Mouse (Mus musculus) thymus, adult 2 months (tissue): ENCODE data around the gene Spo11.

ENCODE experiments used
- CTCF ChIP-seq: fragments of 200-500 bp; IDR thresholded peaks from 2 replicates; pipeline ENCODE4 v1.5.1; 2012; ENCODE audit warnings: mild to moderate bottlenecking, control low read depth, low read length, moderate library complexity, borderline replicate concordance; ENCODE audit not compliant: control insufficient read depth, poor library complexity, insufficient read depth; ENCODE audit errors: extremely low read depth
- POLR2A ChIP-seq: fragments of 200-500 bp; IDR thresholded peaks from 2 replicates; pipeline ENCODE4 v1.6.1; 2012; ENCODE audit warnings: mild to moderate bottlenecking, low read length, control low read depth, moderate library complexity; ENCODE audit not compliant: control insufficient read depth, poor library complexity, insufficient read depth; ENCODE audit errors: extremely low read depth

GRCm38 (mm10) chr2:172998478-172998877, 21.0 kb downstream of the Spo11 start:
- TF ChIP-seq POLR2A (no peak), CTCF (no peak)
